Mouse (Mus musculus): ENCODE results near the gene Olfr115.

Gene Olfr115
- long read RNA-seq, experiment 1: 0 reads
- long read RNA-seq, experiment 2: 0 reads

- intact Hi-C loops (cut with DNase I): no loop called here
Observed at GRCm38 (mm10) chr17:37627009-37627408, at the start of gene Olfr115, which contains the start of gene Olfr116. Gene Olfr115, minus strand, starts transcription at chr17:37627109. Gene Olfr116, minus strand, starts transcription at chr17:37627199.

- intact Hi-C loops (cut with DNase I): no loop called here
Observed at GRCm38 (mm10) chr17:37666688-37667087, 39.8 kb upstream of the Olfr115 start, which contains the start of gene Olfr118. Gene Olfr118, plus strand, starts transcription at chr17:37666988.

GRCm38 (mm10) chr17:37663682-37664081, 36.8 kb upstream of the Olfr115 start, which contains the start of gene Olfr117:
Gene Olfr117, minus strand, starts transcription at chr17:37663782.
- intact Hi-C loops (cut with DNase I): no loop called here

- intact Hi-C loops (cut with DNase I): no loop called here
Observed at GRCm38 (mm10) chr17:37592643-37593042, 34.3 kb downstream of the Olfr115 start, which contains the start of gene Olfr114. Gene Olfr114, minus strand, starts transcription at chr17:37592743.

DNA sequence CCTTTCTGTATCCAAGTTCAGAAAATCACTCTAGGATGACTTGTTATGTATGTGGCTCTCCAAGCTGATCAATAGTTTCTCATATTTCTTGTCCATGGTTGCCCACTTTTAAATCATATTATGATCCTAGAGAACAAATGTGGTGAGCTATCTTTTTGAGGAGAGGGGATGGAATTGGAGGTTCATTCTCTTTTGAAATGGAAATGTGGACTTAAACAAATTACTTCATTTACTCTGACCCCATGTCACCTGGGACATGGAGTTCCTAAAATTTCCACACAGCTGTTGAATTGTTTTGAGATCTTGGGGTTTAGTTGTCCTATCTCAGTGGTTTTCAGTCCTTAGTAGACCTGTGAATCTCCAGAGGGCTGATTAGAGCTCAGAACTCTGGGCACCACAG, 49.3 kb downstream of the Olfr115 start, which contains the start of gene Olfr113:
TSS of gene Olfr113 (minus strand) at position 101 of the 400 bp plus-strand sequence.
- intact Hi-C loops (cut with DNase I): no loop called here

DNA sequence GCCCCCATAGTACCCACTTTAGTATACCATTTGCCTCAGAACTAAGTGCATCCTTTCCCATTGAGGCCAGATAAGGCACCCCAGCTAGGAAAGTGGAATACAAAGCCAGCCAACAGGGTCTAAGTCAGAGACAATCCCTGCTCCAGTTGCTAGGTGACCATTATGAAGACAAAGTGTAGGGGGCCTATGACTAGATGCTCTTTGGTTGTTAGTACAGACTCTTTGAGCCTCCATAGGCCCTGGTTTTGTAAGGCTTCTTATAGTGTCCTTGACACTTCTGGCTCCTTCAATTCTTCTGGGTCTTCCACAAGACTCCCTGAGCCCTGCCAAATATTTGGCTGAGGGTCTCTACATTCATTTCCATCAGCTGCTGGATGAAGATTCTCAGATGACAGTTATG, 57.6 kb downstream of the Olfr115 start, which contains the start of gene Olfr112:
TSS of gene Olfr112 (minus strand) at position 101 of the 400 bp plus-strand sequence.
- intact Hi-C loops (cut with DNase I): no loop called here

Measured in adrenal gland (tissue).